Mouse (Mus musculus): Measurements from ENCODE around the gene Lcor. TPM values are rescaled to one million over a fixed set of nuclear protein-coding genes. Genes with fewer than 3 reads are reported as not detected.

Lcor gene
- 31.4 and 31.8 TPM in 2 replicates for total RNA-seq (2017)

GRCm38 (mm10) chr19:41482190-41482908 is at the start of gene Lcor:
TSS of gene Lcor (plus strand) at chr19:41482637.
- ATAC-seq (replicated peaks in 1 of 2; ENCODE audit: insufficient read depth in 1 of 2, low FRiP score in 2 of 2, low TSS enrichment in 1 of 2, low read depth in 1 of 2, poor library complexity in 2 of 2, severe bottlenecking in 2 of 2), result peak; percentile 72 to 84

- ATAC-seq (replicated peaks in 1 of 2; ENCODE audit: insufficient read depth in 1 of 2, low FRiP score in 2 of 2, low TSS enrichment in 1 of 2, low read depth in 1 of 2, poor library complexity in 2 of 2, severe bottlenecking in 2 of 2), result no peak
Measured at GRCm38 (mm10) chr19:41435366-41435765, 47.1 kb upstream of the Lcor start.

DNA sequence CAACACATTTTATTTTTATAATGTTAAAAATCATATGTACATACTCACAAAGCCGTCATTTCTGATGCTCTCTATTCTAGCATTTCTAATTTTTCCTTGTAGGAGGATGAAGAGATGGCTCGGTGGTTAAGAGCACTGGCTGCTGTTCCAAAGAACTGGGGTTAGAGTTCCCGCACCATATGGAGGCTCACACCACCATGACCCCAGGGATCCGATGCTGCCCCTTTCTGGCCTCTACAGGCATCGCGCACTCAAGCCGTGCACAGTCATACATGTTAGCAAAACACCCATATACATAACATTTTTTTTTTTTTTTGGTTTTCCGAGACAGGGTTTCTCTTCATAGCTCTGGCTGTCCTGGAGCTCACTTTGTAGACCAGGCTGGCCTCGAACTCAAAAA is 46.0 kb upstream of the Lcor start:
- no peak for ATAC-seq (replicated peaks in 1 of 2; ENCODE audit: insufficient read depth in 1 of 2, low FRiP score in 2 of 2, low TSS enrichment in 1 of 2, low read depth in 1 of 2, poor library complexity in 2 of 2, severe bottlenecking in 2 of 2)

DNA sequence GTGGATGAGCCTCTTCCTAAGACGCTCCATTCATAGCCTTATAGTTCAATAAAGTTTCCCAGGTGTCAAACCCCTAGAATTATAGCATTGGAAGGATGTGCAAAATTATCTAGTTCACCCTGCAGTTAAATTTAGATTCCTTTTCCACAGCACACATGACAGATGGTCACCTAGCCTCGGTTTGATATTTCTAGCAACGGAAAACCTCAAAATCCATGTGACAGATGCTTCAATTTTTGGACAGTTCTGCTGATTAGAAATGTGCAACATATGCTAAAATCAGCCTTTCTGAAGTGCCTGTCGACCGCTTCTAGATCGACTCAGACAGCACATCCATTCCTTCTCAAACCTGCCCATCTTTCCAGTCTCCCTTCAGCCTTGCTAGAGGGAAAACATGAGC is 43.5 kb upstream of the Lcor start:
- ATAC-seq (replicated peaks in 1 of 2; ENCODE audit: insufficient read depth in 1 of 2, low FRiP score in 2 of 2, low TSS enrichment in 1 of 2, low read depth in 1 of 2, poor library complexity in 2 of 2, severe bottlenecking in 2 of 2), result no peak

DNA sequence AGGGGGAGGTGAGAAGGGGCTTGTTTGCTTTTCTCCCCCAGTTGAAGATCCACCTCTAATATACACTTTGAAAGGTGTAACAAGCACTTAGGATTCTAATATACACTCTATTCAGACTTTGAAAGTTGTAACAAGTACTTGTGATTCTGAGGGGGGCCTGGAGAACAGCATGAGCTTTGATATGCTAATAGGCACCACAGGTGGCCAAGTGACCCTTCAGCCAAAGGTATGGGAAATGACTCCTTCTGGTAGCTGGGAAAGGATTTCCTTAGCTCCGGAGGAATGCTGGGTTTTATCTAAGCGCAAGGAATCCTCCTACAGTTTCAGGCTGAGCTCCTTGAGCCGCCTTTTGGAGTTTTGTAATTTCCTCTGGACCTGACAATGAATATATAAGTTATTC is 41.0 kb upstream of the Lcor start:
- ATAC-seq (replicated peaks in 1 of 2; ENCODE audit: insufficient read depth in 1 of 2, low FRiP score in 2 of 2, low TSS enrichment in 1 of 2, low read depth in 1 of 2, poor library complexity in 2 of 2, severe bottlenecking in 2 of 2), result no peak

- peak; percentile 33 to 61 for ATAC-seq (replicated peaks in 1 of 2; ENCODE audit: insufficient read depth in 1 of 2, low FRiP score in 2 of 2, low TSS enrichment in 1 of 2, low read depth in 1 of 2, poor library complexity in 2 of 2, severe bottlenecking in 2 of 2)
Measured at GRCm38 (mm10) chr19:41441911-41442607, 40.4 kb upstream of the Lcor start.

DNA sequence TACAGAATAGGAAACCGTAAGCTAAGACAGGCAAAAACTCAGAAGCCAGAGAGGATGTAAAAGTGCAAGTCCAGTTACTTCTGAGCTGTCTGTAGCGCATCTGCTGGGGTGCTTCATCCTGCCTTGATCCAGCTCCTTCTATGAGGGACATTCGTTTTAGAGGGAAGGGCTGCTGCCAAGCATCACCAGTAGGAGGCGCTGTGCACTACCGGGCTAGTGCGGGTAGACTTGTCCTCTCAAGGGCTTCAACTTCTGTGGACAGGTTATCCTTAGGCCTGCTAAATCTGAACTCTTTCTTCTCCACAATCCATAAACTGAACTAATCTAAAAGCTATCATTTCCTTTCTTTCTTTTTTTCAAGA is 39.8 kb upstream of the Lcor start:
- ATAC-seq (replicated peaks in 1 of 2; ENCODE audit: insufficient read depth in 1 of 2, low FRiP score in 2 of 2, low TSS enrichment in 1 of 2, low read depth in 1 of 2, poor library complexity in 2 of 2, severe bottlenecking in 2 of 2), result peak; percentile 60 to 73; a peak in 3 of 4 replicates

GRCm38 (mm10) chr19:41444491-41444890 is 37.9 kb upstream of the Lcor start:
- no peak for ATAC-seq (replicated peaks in 1 of 2; ENCODE audit: insufficient read depth in 1 of 2, low FRiP score in 2 of 2, low TSS enrichment in 1 of 2, low read depth in 1 of 2, poor library complexity in 2 of 2, severe bottlenecking in 2 of 2)

DNA sequence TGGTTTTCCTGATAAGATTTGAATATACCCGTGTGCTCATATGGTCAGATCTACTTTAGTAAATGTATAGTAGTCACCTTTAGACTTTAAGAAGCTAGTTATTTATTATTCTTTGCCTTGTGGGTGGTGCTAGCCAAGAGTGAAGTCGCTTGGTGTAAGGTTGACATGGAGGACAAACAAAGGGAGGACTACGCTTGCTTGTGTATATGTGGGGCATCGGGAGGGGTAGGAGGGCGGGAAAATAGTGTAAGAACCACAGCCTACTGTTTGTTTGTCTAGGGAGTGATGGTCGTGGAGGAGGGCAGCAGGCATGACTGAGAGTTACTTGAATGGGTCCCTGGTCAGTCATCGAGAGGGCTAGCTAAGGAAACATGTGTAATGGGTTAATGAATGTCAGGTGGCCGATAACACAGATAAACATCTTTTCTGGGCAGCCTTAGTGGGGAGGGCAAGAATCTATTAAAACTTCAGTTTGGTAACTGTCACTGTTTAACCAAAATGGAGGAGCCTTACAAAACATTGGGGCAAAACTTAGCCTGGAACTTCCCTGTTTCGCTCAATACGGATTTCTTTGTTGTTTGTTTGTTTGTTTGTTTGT is 37.3 kb upstream of the Lcor start:
- ATAC-seq (replicated peaks in 1 of 2; ENCODE audit: insufficient read depth in 1 of 2, low FRiP score in 2 of 2, low TSS enrichment in 1 of 2, low read depth in 1 of 2, poor library complexity in 2 of 2, severe bottlenecking in 2 of 2), result 0 out of 4 replicates have a peak, but pooled peaks of 1 of the 2 experiments have one; percentile 9

DNA sequence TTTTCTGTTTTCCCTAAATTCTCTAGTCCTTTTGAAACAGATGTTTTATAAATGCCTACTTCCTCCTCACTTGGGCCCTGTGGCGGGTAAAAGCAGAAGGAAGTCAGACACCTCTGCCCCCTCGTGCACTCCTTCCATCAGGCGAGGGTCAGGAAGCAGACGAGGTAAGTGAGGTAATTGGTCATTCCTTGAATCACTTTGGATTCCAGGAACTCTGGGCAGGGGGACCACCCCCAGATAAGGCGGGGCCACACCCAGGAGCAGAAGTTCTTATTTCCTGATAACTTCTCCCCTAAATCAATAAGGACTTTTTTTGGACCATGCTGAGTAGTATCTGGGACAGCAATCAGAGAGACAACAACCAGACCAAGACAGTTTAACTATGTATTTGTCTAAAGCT is 36.7 kb upstream of the Lcor start:
- ATAC-seq (replicated peaks in 1 of 2; ENCODE audit: insufficient read depth in 1 of 2, low FRiP score in 2 of 2, low TSS enrichment in 1 of 2, low read depth in 1 of 2, poor library complexity in 2 of 2, severe bottlenecking in 2 of 2), result peak; percentile 53 to 74; a peak in 3 of 4 replicates

DNA sequence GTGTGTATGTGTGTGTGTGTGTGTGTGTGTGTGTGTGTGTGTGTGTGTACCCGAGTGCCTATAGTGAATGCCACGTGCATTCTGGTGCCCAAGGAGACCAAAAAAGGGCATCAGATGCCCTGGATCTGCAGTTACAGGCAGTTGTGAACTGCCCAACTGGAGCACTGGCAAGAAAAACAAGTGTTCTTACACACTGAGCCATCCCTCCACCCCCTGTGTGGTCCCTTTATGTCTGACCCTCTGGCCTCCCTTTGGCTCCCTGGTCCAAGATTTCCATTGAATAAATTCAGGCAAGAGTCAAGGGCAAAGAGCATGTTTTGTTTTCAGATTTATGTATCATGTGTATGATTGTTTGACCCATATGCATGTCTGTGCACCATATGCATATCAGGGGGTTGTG is 35.3 kb upstream of the Lcor start:
- ATAC-seq (replicated peaks in 1 of 2; ENCODE audit: insufficient read depth in 1 of 2, low FRiP score in 2 of 2, low TSS enrichment in 1 of 2, low read depth in 1 of 2, poor library complexity in 2 of 2, severe bottlenecking in 2 of 2), result no peak

DNA sequence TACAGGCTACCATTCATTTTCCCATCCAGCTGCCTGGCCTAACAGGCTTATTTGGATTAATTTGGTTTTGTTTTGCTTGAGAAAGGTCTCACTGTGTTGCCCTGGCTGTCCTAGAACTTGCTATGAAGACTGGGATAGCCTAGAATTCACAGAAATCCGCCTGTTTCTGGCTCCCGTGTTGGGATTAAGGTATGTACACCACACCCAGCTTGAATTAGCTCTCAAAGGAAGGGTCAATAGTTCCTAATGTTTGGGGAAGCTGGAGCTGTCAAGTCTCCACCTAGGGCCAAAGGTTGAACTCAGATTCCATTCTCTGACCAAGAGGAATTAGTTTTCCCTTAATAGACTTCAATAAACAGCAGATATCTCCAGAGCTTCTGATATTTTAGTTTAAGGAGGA is 34.7 kb upstream of the Lcor start:
- no peak for ATAC-seq (replicated peaks in 1 of 2; ENCODE audit: insufficient read depth in 1 of 2, low FRiP score in 2 of 2, low TSS enrichment in 1 of 2, low read depth in 1 of 2, poor library complexity in 2 of 2, severe bottlenecking in 2 of 2)

DNA sequence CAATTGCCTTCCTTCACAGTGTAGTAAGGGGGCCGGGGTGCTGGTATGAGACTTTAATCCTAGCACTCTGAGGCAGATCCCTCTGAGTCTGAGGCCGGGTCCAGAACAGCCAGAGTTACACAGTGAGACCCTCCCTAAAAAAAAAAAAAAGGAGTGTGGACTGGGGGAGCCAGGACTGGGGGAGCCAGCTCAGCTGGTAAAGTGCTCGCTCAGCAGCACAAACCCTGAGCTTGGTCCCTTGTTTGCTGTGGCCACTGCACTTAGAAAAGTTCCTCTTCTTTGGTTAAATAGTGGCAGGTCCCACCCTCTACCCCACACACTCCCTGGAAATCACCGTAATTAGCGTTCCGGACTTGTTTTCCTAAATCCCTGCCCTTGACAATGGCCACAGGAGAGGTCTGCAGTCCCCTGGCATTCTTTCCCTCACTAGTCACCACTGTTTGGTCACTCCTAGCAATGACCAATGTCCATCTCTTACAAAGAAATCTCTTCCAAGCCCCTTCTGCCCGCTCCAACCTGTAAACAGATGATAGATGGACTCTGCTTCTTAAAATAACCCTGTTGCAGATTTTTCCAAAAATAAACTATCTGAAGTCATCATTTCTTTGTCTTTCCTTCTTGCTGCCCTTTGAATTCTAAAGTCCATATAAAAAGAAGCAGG is 32.9 kb upstream of the Lcor start:
- ATAC-seq (replicated peaks in 1 of 2; ENCODE audit: insufficient read depth in 1 of 2, low FRiP score in 2 of 2, low TSS enrichment in 1 of 2, low read depth in 1 of 2, poor library complexity in 2 of 2, severe bottlenecking in 2 of 2), result no peak

GRCm38 (mm10) chr19:41452166-41452565 is 30.3 kb upstream of the Lcor start:
- no peak for ATAC-seq (replicated peaks in 1 of 2; ENCODE audit: insufficient read depth in 1 of 2, low FRiP score in 2 of 2, low TSS enrichment in 1 of 2, low read depth in 1 of 2, poor library complexity in 2 of 2, severe bottlenecking in 2 of 2)

DNA sequence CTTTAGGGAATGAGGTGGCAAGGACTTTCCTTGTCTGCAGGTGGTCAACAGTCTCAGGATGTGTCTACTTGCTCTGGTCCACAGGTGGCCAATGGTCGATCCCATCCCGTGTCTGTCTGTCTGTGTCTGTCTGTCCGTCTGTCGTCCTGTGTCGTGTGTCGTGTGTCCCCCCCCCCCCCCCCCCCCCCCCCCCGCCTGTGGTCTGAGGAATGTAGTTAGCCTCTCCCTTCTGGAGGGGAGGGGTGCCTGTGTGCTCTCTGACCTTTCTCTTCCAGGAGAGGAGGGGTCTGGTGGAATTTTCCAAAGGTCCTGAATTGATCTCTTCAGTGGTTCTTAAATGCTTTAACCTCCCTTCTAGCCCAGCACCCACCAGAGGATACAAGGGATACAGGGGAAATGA is 27.8 kb upstream of the Lcor start:
- ATAC-seq (replicated peaks in 1 of 2; ENCODE audit: insufficient read depth in 1 of 2, low FRiP score in 2 of 2, low TSS enrichment in 1 of 2, low read depth in 1 of 2, poor library complexity in 2 of 2, severe bottlenecking in 2 of 2), result no peak

- ATAC-seq (replicated peaks in 1 of 2; ENCODE audit: insufficient read depth in 1 of 2, low FRiP score in 2 of 2, low TSS enrichment in 1 of 2, low read depth in 1 of 2, poor library complexity in 2 of 2, severe bottlenecking in 2 of 2), result peak; percentile 53 to 87
Measured at GRCm38 (mm10) chr19:41455091-41455626, 27.3 kb upstream of the Lcor start.

DNA sequence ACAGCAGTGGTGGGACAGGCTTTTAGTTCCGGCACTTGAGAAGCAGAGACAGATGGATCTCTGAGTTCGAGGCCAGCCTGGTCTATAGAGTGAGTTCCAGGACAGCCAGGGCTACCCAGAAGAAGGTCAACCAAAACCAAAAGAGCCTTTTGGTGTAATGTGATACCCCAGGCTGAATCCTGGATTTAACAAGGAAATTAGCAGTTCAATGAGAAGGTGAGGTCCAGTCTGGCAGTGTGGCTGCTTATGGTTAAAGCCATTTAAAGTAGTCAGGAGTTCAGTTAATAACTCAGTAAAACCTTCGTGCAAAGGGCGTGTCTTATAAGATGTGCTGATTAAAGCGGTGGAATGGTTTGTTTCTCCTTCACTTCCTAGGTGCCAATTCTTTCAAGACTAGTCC is 25.3 kb upstream of the Lcor start:
- ATAC-seq (replicated peaks in 1 of 2; ENCODE audit: insufficient read depth in 1 of 2, low FRiP score in 2 of 2, low TSS enrichment in 1 of 2, low read depth in 1 of 2, poor library complexity in 2 of 2, severe bottlenecking in 2 of 2), result no peak
